Mouse (Mus musculus): ENCODE measurements around the gene Btbd35f24. TPM values are rescaled to one million over a fixed set of nuclear protein-coding genes. Genes with fewer than 3 reads are reported as not detected.
"Not testable (repeated sequence)": the region's sequence is repeated elsewhere in the genome, so short reads cannot be mapped to it uniquely, and the experiment has no call there.

Gene Btbd35f24
- not detected in 2 replicates for polyA plus RNA-seq (2015; fragmentation: Nextera tagmentation; extraction: Ambion mirVana)

DNA sequence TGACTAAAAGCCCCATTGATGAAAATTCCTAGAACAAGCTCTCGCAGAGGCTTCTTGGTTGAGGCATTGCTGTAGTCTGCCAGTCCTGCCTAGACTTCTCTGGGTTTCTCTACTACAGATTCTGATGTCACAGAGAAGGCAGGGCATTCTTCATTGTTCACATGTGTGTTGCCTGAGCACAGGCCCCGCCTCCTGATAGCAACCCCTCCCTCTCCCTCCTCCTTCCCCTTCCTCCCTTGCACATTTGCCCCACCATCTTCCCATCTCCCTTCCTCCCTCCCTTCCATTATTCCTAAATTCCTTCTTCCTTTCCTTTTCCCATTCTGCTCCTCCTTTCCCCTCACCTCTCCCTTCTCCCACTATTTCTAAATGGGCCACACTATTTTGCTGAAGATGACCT, at the start of gene Btbd35f24:
Gene Btbd35f24 (minus strand): TSS at position 101 of the 400 bp plus-strand sequence.
- not testable (repeated sequence) for H3K27ac ChIP-seq (ENCODE audit: low read length); H3K27me3 ChIP-seq (replicated peaks; ENCODE audit: control insufficient read depth, insufficient read depth, low read length); H3K4me3 ChIP-seq (replicated peaks; ENCODE audit: low read length); H3K4me1 ChIP-seq (replicated peaks; ENCODE audit: control insufficient read depth, insufficient read depth, low read length); H3K4me2 ChIP-seq (ENCODE audit: low read length); H3K9ac ChIP-seq (replicated peaks; ENCODE audit: low read depth, low read length); H3K36me3 ChIP-seq (ENCODE audit: control insufficient read depth, insufficient read depth); H3K9me3 ChIP-seq (ENCODE audit: control insufficient read depth, low read length); ATAC-seq
- no CpG with 5 or more reads among the region's 2 CpGs for WGBS

Other genes starting within 250 kb of the Btbd35f24 start
- not detected in 2 replicates for gene Btbd35f23, start 119.0 kb downstream of the Btbd35f24 start, polyA plus RNA-seq (2015; fragmentation: Nextera tagmentation; extraction: Ambion mirVana)
- not detected in 2 replicates for gene Btbd35f11, start 247.9 kb upstream of the Btbd35f24 start, polyA plus RNA-seq (2015; fragmentation: Nextera tagmentation; extraction: Ambion mirVana)

Data from forebrain, embryonic 16.5 days (tissue).